Mouse (Mus musculus): ENCODE measurements around the gene Ctrb1.

Gene Ctrb1

DNA sequence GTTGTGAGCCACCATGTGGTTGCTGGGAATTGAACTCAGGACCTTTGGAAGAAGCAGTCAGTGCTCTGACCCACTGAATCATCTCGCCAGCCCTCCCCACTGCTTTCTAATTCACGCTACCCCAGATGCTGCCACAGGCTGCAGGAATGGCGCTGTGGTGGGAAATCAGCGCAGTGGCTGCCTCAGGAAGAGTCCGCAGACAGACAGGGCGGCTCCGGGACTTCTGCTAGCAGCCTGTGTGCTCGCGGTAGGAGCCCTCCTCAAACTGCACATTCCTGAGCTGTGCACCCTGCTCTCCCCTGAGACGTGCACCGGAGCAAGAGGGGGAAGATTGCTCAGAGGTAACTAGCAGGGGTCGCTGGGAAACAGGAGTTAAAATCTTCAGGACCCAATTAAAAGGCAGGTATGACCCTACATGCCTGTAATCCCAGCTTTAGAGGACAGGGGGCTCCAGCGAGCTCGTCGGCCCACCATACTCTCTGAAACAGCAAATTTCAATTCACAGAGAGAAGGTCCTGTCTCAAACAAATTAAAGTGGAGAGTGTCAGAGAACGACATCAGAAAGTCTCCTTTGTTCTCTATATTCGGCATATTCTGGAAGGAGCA lies 10.3 kb downstream of the Ctrb1 start:
- no peak for DNase-seq

DNA sequence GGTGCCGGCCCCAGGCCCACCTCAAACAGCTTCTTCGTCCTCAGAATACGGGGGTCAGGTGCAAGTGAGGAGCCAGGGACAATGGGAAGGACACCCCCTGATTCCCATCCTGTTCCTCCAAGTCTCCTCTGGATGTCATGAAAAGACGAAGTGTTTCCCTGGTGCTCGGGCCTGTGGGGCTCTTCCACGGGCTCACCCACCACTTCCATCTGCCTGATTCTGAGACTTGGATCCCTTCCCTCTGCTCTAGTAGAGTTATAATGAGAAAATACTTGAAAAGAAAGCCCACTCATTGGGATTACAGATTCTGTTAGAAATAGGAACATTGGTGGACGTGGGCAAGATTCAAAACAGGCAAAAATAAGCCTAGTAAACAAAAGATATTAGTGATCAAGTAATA lies 12.0 kb downstream of the Ctrb1 start:
- no peak for DNase-seq

- DNase-seq, result no peak
Observed at GRCm38 (mm10) chr8:111678111-111678510, 12.7 kb downstream of the Ctrb1 start.

DNA sequence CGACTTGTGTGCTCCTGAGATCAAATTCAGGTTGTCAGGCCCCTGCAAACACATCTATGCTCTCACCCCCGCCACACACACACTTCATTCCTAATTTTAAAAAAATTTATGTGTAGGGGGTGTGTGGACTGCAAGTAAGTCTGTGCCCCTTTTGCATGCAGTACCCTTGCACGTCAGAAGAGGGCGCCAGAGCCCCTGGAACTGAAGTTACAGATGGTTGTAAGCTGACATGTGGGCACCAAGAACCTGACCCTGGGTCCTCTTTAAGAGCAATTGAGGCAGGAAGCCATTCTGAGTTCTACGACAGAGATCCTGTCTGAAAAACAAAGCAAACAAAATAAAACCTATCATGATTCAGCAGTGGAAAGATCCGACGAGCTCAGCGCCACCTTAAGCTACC lies 14.6 kb downstream of the Ctrb1 start:
- peak; percentile 32 to 40 for DNase-seq

DNA sequence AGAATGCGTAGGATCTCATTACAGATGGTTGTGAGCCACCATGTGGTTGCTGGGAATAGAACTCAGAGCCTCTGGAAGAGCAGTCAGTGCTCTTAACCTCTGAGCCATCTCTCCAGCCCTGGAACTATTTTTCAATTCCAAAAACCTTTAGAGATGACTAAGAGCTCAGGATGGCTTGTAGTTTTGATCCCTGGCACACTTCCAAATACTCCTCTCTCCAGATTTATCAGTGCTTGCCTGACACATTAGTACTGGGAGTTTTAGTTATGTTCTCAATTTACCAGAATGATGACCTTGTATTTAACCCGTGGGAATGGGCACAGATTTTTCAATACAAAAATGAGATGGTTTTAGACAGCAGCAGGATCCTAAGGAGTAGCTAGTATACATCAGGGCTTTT lies 24.1 kb downstream of the Ctrb1 start:
- no peak for DNase-seq

DNA sequence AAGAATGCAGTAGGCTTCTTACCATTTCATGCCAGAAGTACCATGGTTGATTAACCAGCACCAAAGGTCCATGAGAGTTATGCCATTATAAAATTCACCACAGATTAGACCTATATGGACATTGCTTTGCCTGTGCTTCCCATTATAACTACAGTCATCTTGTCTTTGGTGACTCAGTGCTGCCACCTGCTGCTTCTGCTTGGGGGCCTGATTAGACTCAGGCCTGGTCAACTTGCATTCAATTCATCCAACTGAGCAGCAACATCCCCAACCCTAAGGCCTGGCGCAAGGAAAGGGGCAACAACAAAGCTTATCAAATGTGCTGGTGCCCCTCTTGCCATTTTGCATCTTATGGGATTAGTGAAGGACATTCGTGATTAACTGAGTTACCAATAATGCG lies 28.3 kb downstream of the Ctrb1 start:
- peak; percentile 60 to 69 for DNase-seq

DNA sequence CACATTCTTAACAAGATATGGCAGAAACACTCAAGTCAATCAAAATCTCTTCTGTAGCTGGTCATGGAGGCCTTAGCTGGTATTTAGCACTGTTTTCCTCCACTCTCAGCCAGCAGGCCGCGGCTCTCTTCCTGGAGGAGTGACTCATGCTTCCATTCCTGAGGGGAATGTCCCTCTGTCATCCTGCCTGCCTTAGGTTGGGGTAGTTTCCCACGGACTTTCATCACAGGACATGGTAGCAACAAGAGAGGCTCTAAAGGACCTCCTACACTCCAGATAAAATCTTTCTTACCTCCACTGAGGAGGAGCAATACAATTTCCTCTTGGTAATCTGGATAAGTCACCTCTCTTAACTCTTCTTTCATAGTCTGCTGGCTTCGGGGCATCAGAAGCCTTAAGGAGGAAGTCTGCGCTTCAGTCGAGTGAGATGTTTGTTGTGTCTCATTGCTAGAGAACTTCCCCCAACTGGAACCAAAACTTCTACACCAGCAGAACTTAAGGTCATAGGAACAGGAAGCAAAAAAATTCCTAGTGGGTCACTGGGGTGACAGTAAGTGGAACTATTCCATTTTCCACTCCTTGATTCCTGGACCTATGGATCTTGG lies 31.9 kb downstream of the Ctrb1 start:
- no peak for DNase-seq

DNA sequence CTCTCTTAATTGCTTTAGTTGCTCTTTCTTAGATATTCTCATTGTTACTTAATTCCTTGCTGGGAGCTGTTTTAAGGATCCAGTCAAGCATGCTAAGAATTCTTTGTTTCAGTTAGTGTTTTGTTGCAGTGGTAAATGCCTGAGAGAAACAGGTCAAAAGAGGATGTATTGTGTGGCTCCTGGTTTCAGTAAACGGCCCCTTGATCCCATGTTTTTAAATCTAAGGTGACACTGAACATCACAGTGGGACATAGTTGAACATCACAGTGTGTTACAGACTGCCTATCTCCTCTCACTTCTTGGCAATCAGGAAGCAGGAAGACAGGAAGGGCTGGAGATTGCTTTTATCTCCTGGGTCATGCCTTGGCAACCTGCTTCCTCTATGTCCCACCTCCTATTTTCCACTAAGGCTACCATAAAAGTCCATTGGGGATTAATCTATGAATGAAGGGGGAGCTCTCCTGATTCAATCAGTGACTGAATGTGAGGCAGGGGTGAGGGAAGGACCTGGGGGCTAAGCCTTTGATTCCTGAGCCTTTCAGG lies 33.4 kb downstream of the Ctrb1 start:
- no peak for DNase-seq

GRCm38 (mm10) chr8:111653524-111653923 lies 37.3 kb downstream of the Ctrb1 start:
- no peak for DNase-seq

DNA sequence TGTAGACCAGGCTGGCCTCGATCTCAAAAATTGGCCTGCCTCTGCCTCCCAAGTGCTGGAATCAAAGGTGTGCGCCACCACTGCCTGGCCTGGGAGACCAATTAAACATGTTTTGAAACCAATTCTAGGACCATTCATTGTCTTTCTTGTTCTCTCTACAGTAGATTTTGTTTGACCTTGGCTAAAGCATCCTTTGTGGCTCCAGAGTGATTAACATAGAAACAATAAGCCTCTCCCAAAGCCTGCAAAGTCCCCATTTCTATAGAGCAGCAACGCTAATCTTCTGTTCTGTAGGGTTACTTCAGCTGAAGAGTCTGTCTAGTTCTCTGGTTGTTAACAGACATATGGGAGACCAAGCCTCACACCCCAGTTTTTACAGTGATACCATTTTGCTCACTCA lies 40.2 kb downstream of the Ctrb1 start:
- no peak for DNase-seq

GRCm38 (mm10) chr8:111648834-111649233 lies 42.0 kb downstream of the Ctrb1 start:
- no peak for DNase-seq

DNA sequence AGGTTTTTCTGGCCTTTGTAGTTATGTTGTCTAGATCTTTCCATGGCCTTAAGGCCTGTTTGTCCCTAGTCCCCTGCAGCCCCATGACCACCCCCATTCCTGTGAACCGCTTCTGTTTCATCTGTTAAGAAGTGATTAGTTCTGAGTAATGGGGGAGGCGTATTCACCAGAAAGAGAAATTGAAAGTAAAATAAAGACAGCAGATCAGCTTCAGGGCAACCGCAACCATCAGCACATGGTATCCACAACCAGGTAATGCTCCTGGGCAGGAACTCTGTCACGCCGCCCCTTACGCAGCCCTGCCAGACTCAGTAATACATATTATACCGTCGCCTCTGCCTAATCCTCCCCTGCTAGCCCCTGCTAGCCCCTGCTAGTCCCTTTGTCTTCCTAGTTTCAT lies 45.1 kb downstream of the Ctrb1 start:
- DNase-seq, result peak in 1 of 2 experiments; percentile 24

GRCm38 (mm10) chr8:111644286-111645051 lies 46.3 kb downstream of the Ctrb1 start:
- DNase-seq, result peak; percentile 44 to 63

- peak; percentile 90 to 94 for DNase-seq
Observed at GRCm38 (mm10) chr8:111643264-111644141, 47.3 kb downstream of the Ctrb1 start, which contains the start of gene Zfp1. Zfp1 (plus strand) TSS chr8:111643401.

GRCm38 (mm10) chr8:111642939-111643263 lies 47.9 kb downstream of the Ctrb1 start:
- no peak for DNase-seq

DNA sequence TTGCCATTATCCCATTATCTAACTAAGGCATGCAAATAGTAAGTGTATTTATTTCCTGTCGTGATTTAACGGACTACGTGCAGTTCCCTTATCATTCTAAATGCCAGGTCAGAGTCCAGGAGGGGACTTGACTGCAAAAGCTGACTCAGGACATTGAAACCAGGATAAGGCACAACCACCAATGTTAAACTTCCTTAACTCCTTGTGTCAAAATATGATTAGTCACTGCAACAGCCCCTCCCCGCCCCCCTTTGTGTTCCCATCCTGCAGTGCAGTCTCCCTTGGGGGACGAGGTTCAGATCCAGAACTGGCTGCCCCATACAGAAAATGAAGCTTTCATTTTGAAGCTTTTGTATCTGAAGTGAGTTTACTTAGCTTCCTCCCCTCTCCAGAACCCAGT lies 48.3 kb downstream of the Ctrb1 start:
- DNase-seq, result peak in 1 of 2 experiments; percentile 26

GRCm38 (mm10) chr8:111641064-111641463 lies 49.7 kb downstream of the Ctrb1 start:
- DNase-seq, result no peak

- no peak for DNase-seq
Observed at GRCm38 (mm10) chr8:111638086-111638485, 52.7 kb downstream of the Ctrb1 start.

Data from thymus, postnatal 36 days (tissue).